Mouse (Mus musculus): ENCODE results near the gene Olfr279. TPM values are rescaled to one million over a fixed set of nuclear protein-coding genes. Genes with fewer than 3 reads are reported as not detected.
A peak's percentile ranks its signal among the peaks of the same experiment; 100 is the strongest.
"Not testable (repeated sequence)": the region's sequence is repeated elsewhere in the genome, so short reads cannot be mapped to it uniquely, and the experiment has no call there.

The Olfr279 gene
- polyA plus RNA-seq, 1 experiment from 2014 or later, result not detected

- no peak for ATAC-seq
- no peak for TF ChIP-seq EP300 (IDR thresholded peaks at IDR 0.05; ENCODE audit: low read depth)
- Histone ChIP-seq H3K36me3 (replicated peaks; ENCODE audit: insufficient read depth, low read length) (peaks cover 10% of the 10 kb centered on the region), H3K4me1 (ENCODE audit: insufficient read depth) (peaks cover 13% of the 10 kb centered on the region), H3K9me3 (ENCODE audit: low read length) (no peaks in the 10 kb centered on the region), H3K27ac (ENCODE audit: low read depth) (no peak overlapping the region), H3K4me2 (ENCODE audit: low read depth, low read length) (no peak overlapping the region), H3K9ac (replicated peaks) (no peak overlapping the region), H3K27me3 (ENCODE audit: insufficient read depth, low read length) (no peaks in the 10 kb centered on the region), H3K4me3 (ENCODE audit: low read depth, low read length) (no peak overlapping the region)
- DNase-seq, result no peak
- 25% methylated on average over 8 of the region's 8 CpGs for WGBS (ENCODE audit: insufficient replicate concordance)
Measured at GRCm38 (mm10) chr15:98514146-98514545, 21.9 kb downstream of the Olfr279 start.

DNA sequence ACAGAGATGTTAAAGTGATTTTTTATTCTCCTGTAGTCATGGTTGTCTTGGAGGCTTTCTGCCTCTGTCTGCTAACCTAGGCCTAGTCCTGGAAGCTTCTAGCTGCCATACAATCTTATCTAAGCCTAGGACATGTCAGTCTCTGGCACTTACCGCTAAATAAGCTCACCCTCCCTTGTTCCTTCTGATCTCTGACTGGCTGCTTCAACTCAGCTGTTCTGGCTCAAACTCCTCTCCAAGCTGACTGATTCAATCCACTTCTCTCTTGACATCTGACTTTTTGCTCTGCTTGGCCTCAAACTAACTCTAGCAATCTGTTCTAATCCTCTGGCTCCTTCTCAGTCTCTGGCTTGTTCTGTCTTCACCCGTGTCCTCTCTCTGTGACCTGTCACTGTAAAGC lies 22.6 kb downstream of the Olfr279 start:
- Histone ChIP-seq H3K4me1 (ENCODE audit: insufficient read depth) (peaks cover 13% of the 10 kb centered on the region), H3K36me3 (replicated peaks; ENCODE audit: insufficient read depth, low read length) (peaks cover 15% of the 10 kb centered on the region)
- H3K9ac ChIP-seq (replicated peaks); H3K4me2 ChIP-seq (ENCODE audit: low read depth, low read length); DNase-seq; H3K9me3 ChIP-seq (ENCODE audit: low read length); H3K4me3 ChIP-seq (ENCODE audit: low read depth, low read length); ATAC-seq; H3K27ac ChIP-seq (ENCODE audit: low read depth); H3K27me3 ChIP-seq (ENCODE audit: insufficient read depth, low read length): not testable (repeated sequence)
- 53% methylated on average over 2 of the region's 2 CpGs for WGBS (ENCODE audit: insufficient replicate concordance)

DNA sequence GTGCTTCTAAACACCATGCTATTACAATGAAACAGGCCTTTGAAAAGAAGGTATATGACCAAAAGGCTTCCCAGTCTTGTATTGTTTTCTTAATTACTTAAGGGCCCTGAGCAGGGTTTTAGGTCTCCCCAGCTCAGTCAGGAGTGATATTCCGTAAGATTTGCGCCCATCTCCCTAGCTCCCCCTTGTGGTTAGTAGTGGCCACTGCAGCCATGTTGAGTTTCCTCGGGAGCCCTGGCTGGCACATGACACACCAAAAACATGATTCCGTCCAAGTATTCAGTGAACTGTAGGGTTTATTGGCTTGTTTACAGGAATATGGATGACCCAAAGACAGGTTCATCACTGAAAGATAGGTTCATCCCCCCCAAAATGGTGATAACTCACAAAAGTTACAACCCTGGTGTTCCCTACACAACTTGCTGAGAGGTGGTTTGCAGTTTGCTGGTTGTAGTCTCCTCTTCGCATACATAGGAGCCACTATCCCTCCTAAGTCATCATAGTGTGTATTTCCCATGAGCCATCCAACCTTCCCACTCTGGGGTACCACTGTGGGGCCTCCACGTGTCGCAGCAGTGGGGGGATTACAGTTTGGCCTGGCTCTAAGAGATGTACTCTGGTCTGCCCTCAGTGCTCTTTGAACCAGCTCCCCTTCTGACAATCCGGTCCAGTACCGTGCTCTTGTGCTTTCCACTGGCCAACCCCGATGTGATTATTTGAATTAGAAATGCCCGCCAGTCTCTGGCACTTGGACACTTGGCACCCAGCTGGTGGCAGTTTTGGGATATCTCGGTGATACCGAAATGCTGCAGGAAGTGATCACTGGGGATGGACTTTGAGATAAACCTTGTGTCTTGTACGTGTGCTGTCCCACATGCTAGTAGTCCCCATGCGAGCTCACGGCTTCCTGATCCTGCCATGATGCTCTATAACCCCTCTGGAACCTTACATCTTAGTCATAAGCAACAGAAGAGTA lies 25.5 kb downstream of the Olfr279 start:
- DNase-seq (peak; percentile 69), ATAC-seq (peak; percentile 57)
- Histone ChIP-seq H3K4me1 (ENCODE audit: insufficient read depth) (peaks cover 6% of the 10 kb centered on the region), H3K9ac (replicated peaks) (no peak overlapping the region), H3K4me3 (ENCODE audit: low read depth, low read length) (no peak overlapping the region), H3K27ac (ENCODE audit: low read depth) (no peak overlapping the region), H3K27me3 (ENCODE audit: insufficient read depth, low read length) (no peaks in the 10 kb centered on the region), H3K4me2 (ENCODE audit: low read depth, low read length) (no peak overlapping the region), H3K9me3 (ENCODE audit: low read length) (no peaks in the 10 kb centered on the region), H3K36me3 (replicated peaks; ENCODE audit: insufficient read depth, low read length) (peaks cover 39% of the 10 kb centered on the region)
- no peak for TF ChIP-seq EP300 (IDR thresholded peaks at IDR 0.05; ENCODE audit: low read depth)
- peak; percentile 98 for TF ChIP-seq CTCF (IDR thresholded peaks at IDR 0.05; ENCODE audit: low read depth)
- WGBS (ENCODE audit: insufficient replicate concordance), result 54% methylated on average over 16 of the region's 16 CpGs

- Histone ChIP-seq H3K4me2 (ENCODE audit: low read depth, low read length) (no peak overlapping the region), H3K9ac (replicated peaks) (no peak overlapping the region), H3K9me3 (ENCODE audit: low read length) (no peaks in the 10 kb centered on the region), H3K27me3 (ENCODE audit: insufficient read depth, low read length) (no peaks in the 10 kb centered on the region), H3K27ac (ENCODE audit: low read depth) (no peak overlapping the region), H3K4me1 (ENCODE audit: insufficient read depth) (no peaks in the 10 kb centered on the region), H3K36me3 (replicated peaks; ENCODE audit: insufficient read depth, low read length) (peaks cover 71% of the 10 kb centered on the region), H3K4me3 (ENCODE audit: low read depth, low read length) (no peak overlapping the region)
- WGBS (ENCODE audit: insufficient replicate concordance), result 80% methylated on average over 3 of the region's 3 CpGs
- DNase-seq, result no peak
- TF ChIP-seq CTCF (IDR thresholded peaks at IDR 0.05; ENCODE audit: low read depth) (no peak), EP300 (IDR thresholded peaks at IDR 0.05; ENCODE audit: low read depth) (no peak)
- no peak for ATAC-seq
Measured at GRCm38 (mm10) chr15:98521245-98521644, 29.0 kb downstream of the Olfr279 start.

- no peak for DNase-seq
- peak; percentile 65 for ATAC-seq
- Histone ChIP-seq H3K36me3 (replicated peaks; ENCODE audit: insufficient read depth, low read length) (peaks cover 92% of the 10 kb centered on the region), H3K4me2 (ENCODE audit: low read depth, low read length) (no peak overlapping the region), H3K4me3 (ENCODE audit: low read depth, low read length) (no peak overlapping the region), H3K4me1 (ENCODE audit: insufficient read depth) (no peaks in the 10 kb centered on the region), H3K9me3 (ENCODE audit: low read length) (no peaks in the 10 kb centered on the region), H3K9ac (replicated peaks) (no peak overlapping the region), H3K27me3 (ENCODE audit: insufficient read depth, low read length) (no peaks in the 10 kb centered on the region), H3K27ac (ENCODE audit: low read depth) (peak overlapping the region; percentile 34; the same call in 1 of the 2 replicates)
- WGBS (ENCODE audit: insufficient replicate concordance), result 76% methylated on average over 5 of the region's 5 CpGs
- TF ChIP-seq CTCF (IDR thresholded peaks at IDR 0.05; ENCODE audit: low read depth) (no peak), EP300 (IDR thresholded peaks at IDR 0.05; ENCODE audit: low read depth) (no peak)
Measured at GRCm38 (mm10) chr15:98526057-98526456, 33.9 kb downstream of the Olfr279 start.

GRCm38 (mm10) chr15:98527056-98527771 lies 35.0 kb downstream of the Olfr279 start:
- ATAC-seq (no peak), DNase-seq (no peak)
- no peak overlapping the region for H3K4me3 ChIP-seq (ENCODE audit: low read depth, low read length)
- peaks cover 87% of the 10 kb centered on the region for H3K36me3 ChIP-seq (replicated peaks; ENCODE audit: insufficient read depth, low read length)
- peak overlapping the region; percentile 16; the same call in 1 of the 2 replicates for H3K27ac ChIP-seq (ENCODE audit: low read depth)
- no peak overlapping the region for H3K4me2 ChIP-seq (ENCODE audit: low read depth, low read length)
- WGBS (ENCODE audit: insufficient replicate concordance), result 93% methylated on average over 5 of the region's 5 CpGs
- TF ChIP-seq EP300 (IDR thresholded peaks at IDR 0.05; ENCODE audit: low read depth), result no peak
- no peak for TF ChIP-seq CTCF (IDR thresholded peaks at IDR 0.05; ENCODE audit: low read depth)
- no peaks in the 10 kb centered on the region for H3K27me3 ChIP-seq (ENCODE audit: insufficient read depth, low read length)
- H3K9ac ChIP-seq (replicated peaks), result no peak overlapping the region
- peaks cover 1% of the 10 kb centered on the region; the same call in 1 of the 2 replicates for H3K4me1 ChIP-seq (ENCODE audit: insufficient read depth)
- H3K9me3 ChIP-seq (ENCODE audit: low read length), result no peaks in the 10 kb centered on the region

All from liver, postnatal 0 days (tissue).